Mouse (Mus musculus) brain, embryonic 14.5 days (tissue): Measurements from ENCODE around the gene Abhd10. TPM values are rescaled to one million over a fixed set of nuclear protein-coding genes. Genes with fewer than 3 reads are reported as not detected.

Experiments
- DNase-seq: peaks from one replicate; pipeline ENCODE4 v3.0.0-alpha.2; 2011; ENCODE audit warnings: low read depth
- CTCF ChIP-seq: fragments of 200-500 bp; IDR thresholded peaks from 2 replicates; pipeline ENCODE4 v1.5.1; 2012; ENCODE audit warnings: inconsistent platforms, mild to moderate bottlenecking, moderate library complexity, borderline replicate concordance; ENCODE audit not compliant: insufficient read depth, insufficient read length; ENCODE audit errors: extremely low read depth
- POLR2A ChIP-seq: fragments of 200-500 bp; IDR thresholded peaks from 2 replicates; pipeline ENCODE4 v1.6.1; 2012; ENCODE audit warnings: mild to moderate bottlenecking, inconsistent platforms, borderline replicate concordance; ENCODE audit not compliant: poor library complexity, insufficient read depth, insufficient read length, severe bottlenecking; ENCODE audit errors: extremely low read depth
- polyA plus RNA-seq: library from polyadenylated mRNA; depleted of rRNA; stranded (reverse); fragments of >200 nt; gene quantifications from 2 replicates; pipeline ENCODE4 v1.2.3, GENCODE M21; 2012; rRNA removed

The Abhd10 gene
- 29.3 and 34.5 TPM in 2 replicates for polyA plus RNA-seq

DNA sequence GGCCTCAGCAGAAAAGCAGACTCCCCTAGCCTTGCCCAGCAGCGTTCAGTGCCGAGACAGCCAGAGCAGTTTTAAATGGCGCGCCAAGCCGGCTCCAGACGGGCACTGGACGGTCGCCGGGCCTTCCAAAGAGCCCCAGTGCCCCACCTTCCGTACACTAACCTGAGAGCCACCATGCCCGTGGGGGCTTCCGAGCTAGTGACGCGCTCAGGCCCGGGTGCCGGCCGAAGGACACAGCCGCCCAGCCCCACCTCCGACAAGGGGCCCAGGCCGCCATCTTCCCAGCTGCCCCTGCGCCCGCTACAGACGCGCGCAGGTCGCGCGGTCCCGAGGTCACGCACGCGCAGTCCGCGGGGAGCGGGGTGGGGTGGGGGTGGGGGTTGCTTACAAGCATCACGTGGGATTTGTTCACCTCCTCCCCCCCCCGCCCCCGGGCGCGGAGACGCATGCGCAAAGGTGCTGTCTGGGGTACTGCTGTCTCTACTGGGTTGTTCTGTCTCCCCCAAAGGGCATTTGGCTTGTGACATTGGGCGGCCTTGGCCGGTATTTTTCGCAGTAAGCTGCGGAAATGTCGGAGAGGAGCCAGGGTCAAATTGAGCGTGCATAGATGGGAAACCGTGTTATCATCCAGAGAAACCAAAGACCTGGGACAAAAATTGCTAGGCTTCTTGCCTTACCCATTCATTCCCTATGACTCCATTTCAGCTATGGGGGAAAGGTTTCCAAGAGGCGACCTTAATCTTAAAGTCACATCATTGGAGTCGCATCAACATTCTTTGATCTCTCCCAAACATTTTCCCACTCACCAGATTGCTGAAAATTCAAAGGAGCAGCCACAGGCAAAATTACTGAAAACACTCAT is at the start of gene Abhd10:
Gene Abhd10, minus strand, starts transcription at position 341 of the 862 bp plus-strand sequence.
- TF ChIP-seq CTCF (no peak), POLR2A (peak; percentile 94)
- DNase-seq = peak; percentile 98

DNA sequence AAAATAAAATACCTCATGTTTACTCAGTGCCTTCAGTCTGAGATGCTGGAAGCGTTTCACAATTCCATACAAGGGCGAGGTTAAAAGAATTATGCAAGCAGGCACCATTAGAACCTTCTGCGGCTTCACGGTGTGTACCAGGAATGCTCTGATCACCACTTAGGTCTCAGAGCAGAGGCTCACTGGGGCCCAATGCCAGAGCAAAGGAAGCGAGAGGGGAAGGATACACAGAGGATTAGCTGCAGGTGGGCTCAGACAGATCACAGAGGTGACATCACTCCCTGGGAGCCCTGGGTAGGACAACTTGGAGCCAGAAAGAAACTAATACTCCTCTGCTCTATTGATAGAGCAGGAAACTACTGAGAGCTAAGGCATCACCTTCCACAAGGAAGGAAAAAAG is 48.5 kb upstream of the Abhd10 start:
- TF ChIP-seq POLR2A (no peak), CTCF (no peak)
- no peak for DNase-seq

DNA sequence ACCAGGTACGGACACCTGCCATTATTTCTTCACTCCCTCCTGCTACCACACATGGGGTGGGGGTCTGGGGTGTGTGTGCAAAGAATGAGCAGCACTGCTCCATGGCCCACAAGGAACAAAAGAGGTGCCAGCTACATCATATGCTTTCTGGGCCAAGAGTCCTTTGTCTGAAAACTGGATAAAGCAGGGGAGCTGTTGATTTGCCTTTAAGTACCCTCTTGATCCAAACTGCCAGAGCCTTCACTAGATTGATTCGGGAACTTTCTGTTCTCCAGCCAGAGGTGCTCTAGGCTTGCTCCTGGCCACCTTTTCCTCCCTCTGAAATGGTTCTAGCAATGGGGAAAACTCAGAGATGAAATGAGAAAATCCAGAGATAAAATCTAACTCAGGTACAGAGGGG is 46.6 kb upstream of the Abhd10 start:
- no peak for TF ChIP-seq CTCF
- TF ChIP-seq POLR2A = no peak
- no peak for DNase-seq

- DNase-seq = no peak
- TF ChIP-seq CTCF = no peak
Observed at GRCm38 (mm10) chr16:45787650-45788049, 44.9 kb upstream of the Abhd10 start.

- TF ChIP-seq CTCF (peak; percentile 29; the same call in 1 of the 2 replicates), POLR2A (no peak)
- DNase-seq = peak; percentile 14
Observed at GRCm38 (mm10) chr16:45786639-45787038, 43.9 kb upstream of the Abhd10 start.

DNA sequence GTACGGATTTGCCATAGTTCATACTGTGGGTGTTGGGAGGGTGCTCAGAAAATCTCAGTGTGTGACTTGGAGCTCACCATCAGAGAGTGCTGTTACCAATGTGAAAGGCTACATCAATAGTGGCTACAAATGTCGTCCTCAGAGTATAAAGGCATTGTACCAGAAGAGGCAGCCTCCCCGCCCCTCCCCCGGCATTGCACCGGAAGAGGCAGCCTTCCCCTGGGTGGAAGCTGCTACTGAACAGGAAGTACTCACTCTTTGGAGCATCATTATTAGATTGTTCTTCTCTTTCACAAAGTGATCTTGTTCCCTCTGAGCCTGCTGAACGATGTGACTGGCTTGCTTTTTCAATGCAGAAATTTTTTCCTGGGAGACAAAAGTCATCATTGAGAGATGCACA is 37.2 kb upstream of the Abhd10 start:
- no peak for TF ChIP-seq CTCF
- no peak for TF ChIP-seq POLR2A
- no peak for DNase-seq

GRCm38 (mm10) chr16:45774813-45775212 is 32.1 kb upstream of the Abhd10 start:
- TF ChIP-seq CTCF = no peak
- TF ChIP-seq POLR2A = no peak

DNA sequence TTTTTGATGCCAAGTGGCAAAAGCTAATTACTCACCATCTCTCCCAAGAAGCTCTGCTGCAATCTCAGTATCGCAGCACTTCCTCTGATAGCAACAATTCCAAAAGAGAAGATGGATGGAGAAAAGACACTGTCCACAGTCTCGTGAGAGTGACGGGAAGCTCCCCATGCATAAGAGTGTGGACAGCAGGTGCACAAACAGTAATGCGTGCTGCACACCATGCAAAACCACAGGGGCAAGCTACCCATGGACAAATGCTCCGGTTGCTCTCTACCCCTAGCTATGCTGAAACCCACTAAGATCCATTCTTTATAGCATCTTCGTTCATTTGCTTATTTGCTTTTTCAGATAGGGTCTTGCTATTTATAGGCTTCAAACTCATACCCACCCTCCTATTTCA is 28.2 kb upstream of the Abhd10 start:
- no peak for TF ChIP-seq CTCF
- TF ChIP-seq POLR2A = no peak
- DNase-seq = no peak

More at GRCm38 (mm10) chr16:45774813-45775212, 32.1 kb upstream of the Abhd10 start:
- no peak for DNase-seq

- no peak for TF ChIP-seq POLR2A
- no peak for TF ChIP-seq CTCF
- DNase-seq = peak; percentile 48
Observed at GRCm38 (mm10) chr16:45767853-45768640, 25.3 kb upstream of the Abhd10 start.

GRCm38 (mm10) chr16:45767434-45767833 is 24.7 kb upstream of the Abhd10 start:
- TF ChIP-seq POLR2A = no peak
- no peak for TF ChIP-seq CTCF
- DNase-seq = peak; percentile 59

GRCm38 (mm10) chr16:45765801-45766494 is 23.2 kb upstream of the Abhd10 start:
- no peak for DNase-seq
- TF ChIP-seq CTCF (no peak), POLR2A (no peak)

DNA sequence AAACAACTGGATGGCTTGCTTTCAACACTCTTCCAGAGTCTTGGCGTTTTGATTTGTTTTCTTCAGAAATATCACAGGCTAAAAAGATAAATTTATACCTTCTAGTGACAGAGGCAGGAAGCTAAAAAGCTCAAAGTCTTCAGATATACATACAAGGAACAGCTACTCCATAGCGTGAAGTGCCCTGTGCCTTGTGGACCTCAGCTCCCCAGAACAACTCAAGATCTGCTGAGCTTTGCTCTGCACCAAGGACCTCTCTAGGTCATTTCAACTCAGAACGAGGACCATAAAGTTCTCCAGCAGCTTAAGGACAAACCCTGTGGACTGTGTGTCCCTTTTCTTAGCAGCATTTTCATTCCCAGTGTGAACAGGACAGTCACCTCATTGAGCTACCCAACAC is 22.3 kb upstream of the Abhd10 start:
- no peak for DNase-seq
- TF ChIP-seq CTCF = no peak
- TF ChIP-seq POLR2A = no peak
